Mouse (Mus musculus) brain, embryonic 14.5 days (tissue): Measurements from ENCODE around the gene Aurkb. TPM values are rescaled to one million over a fixed set of nuclear protein-coding genes. Genes with fewer than 3 reads are reported as not detected.

Experiments used
- DNase-seq: peaks from one replicate; pipeline ENCODE4 v3.0.0-alpha.2; 2011; ENCODE audit warnings: low read depth
- CTCF ChIP-seq: fragments of 200-500 bp; IDR thresholded peaks from 2 replicates; pipeline ENCODE4 v1.5.1; 2012; ENCODE audit warnings: inconsistent platforms, mild to moderate bottlenecking, moderate library complexity, borderline replicate concordance; ENCODE audit not compliant: insufficient read depth, insufficient read length; ENCODE audit errors: extremely low read depth
- POLR2A ChIP-seq: fragments of 200-500 bp; IDR thresholded peaks from 2 replicates; pipeline ENCODE4 v1.6.1; 2012; ENCODE audit warnings: mild to moderate bottlenecking, inconsistent platforms, borderline replicate concordance; ENCODE audit not compliant: poor library complexity, insufficient read depth, insufficient read length, severe bottlenecking; ENCODE audit errors: extremely low read depth
- polyA plus RNA-seq: library from polyadenylated mRNA; depleted of rRNA; stranded (reverse); fragments of >200 nt; gene quantifications from 2 replicates; pipeline ENCODE4 v1.2.3, GENCODE M21; 2012; rRNA removed

Gene Aurkb
- polyA plus RNA-seq, 1 experiment = 38.3 TPM

DNA sequence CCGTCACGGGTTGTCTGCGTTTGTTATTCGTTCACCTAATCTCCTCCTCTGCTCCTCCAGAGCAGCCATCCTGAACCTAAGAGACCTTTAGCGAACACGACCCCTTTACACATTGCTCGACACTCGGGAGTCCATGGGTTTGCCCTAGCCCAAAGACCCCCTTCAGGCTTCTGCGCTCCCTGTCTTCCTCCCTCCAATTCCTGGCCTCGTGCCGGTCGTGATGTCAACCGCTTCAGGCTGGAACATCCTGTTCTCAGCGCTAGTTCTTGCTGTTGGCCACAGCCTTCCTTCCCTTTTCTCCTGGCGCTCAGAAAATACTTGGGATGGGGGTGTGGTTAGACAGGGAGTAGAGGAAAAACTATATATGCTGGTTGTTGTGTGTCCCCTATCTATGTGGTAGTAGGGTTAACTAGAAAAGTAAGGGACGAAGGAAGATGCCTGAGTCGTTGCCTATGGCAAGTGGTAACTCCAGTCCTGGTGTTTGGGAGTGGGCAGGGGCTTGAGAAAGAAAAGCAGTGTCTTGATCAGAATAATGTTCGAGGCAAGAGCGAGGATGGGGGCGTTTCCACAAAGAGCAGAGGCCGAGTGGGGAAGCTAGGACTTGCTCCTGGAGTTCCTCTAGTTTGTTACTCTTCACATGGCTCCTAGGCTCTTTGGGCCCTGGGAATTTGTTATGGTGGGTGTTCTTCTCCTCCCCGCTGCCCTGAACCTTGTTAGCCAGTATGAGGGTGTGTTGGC is 53.9 kb downstream of the Aurkb start:
- peak; percentile 69 for DNase-seq
- TF ChIP-seq POLR2A (no peak), CTCF (no peak)

DNA sequence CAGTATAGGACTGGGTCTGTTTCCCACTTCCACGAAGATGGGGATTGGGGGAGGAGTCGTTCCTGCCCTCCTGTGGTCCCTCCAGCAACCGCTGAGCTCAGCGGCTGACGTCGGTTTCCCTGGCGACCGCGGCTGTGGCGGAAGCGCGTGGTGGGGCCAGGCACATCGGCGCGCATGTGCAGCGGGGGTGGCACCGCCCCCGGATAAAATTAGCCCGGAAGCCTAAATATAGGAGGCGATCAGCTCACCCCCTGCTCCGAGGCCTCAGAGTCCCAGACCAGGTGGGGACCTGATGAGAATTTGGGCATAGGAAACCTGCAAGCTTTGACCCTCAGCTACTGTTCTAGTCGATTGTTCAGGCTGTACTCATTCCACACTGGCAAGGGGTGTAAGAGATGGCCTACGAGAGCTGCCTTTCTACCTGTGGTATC is 54.5 kb downstream of the Aurkb start:
- peak; percentile 94 for DNase-seq
- TF ChIP-seq POLR2A (no peak), CTCF (0 out of 2 replicates have a peak, but pooled peaks have one; percentile 6)

DNA sequence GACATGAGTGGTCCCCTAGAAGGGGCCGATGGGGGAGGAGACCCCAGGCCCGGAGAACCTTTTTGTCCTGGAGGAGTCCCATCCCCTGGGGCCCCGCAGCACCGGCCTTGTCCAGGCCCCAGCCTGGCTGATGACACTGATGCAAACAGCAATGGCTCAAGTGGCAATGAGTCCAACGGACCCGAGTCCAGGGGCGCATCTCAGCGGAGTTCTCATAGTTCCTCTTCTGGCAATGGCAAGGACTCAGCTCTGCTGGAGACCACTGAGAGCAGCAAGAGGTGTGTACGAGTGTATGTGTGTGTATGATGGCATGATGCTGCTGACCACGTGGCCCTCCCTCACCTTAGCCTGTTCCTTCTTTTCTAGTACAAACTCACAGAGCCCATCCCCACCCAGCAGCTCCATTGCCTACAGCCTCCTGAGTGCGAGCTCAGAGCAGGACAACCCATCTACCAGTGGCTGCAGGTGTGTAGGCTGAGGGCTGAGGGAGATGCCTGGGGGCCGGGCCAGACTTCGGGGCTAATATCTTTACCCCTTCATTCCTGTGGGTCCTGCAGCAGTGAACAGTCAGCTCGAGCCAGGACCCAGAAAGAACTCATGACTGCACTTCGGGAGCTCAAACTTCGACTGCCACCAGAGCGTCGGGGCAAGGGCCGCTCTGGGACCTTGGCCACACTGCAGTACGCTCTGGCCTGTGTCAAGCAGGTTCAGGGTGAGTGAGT is 55.4 kb downstream of the Aurkb start:
- TF ChIP-seq CTCF (no peak), POLR2A (no peak)
- DNase-seq = no peak

Other genes starting within 250 kb of the Aurkb start
- gene Ndel1, start 173.8 kb upstream of the Aurkb start, polyA plus RNA-seq = 62.4 and 74.0 TPM in 2 replicates
- 0.05 and 0.10 TPM in 2 replicates for gene Rnf222, start 157.1 kb upstream of the Aurkb start, polyA plus RNA-seq
- gene Rpl26, start 144.1 kb upstream of the Aurkb start, polyA plus RNA-seq = 2,015 and 2,036 TPM in 2 replicates
- gene Odf4, start 118.6 kb upstream of the Aurkb start, polyA plus RNA-seq = 3.6 and 4.1 TPM in 2 replicates
- gene Arhgef15, start 88.2 kb upstream of the Aurkb start, polyA plus RNA-seq = 38.6 and 40.1 TPM in 2 replicates
- 3.0 and 4.6 TPM in 2 replicates for gene Slc25a35, start 77.5 kb upstream of the Aurkb start, polyA plus RNA-seq
- gene Rangrf, start 70.5 kb upstream of the Aurkb start, polyA plus RNA-seq = 24.1 and 33.6 TPM in 2 replicates
- 25.8 and 27.6 TPM in 2 replicates for gene Pfas, start 37.2 kb upstream of the Aurkb start, polyA plus RNA-seq
- gene Ctc1, start 29.7 kb upstream of the Aurkb start, polyA plus RNA-seq = 115 and 170 TPM in 2 replicates
- 19.6 and 22.1 TPM in 2 replicates for gene Borcs6, start 14.1 kb downstream of the Aurkb start, polyA plus RNA-seq
- 25.6 and 35.1 TPM in 2 replicates for gene Tmem107, start 25.2 kb downstream of the Aurkb start, polyA plus RNA-seq
- 251 and 319 TPM in 2 replicates for gene Vamp2, start 42.8 kb downstream of the Aurkb start, polyA plus RNA-seq
- 12.2 and 16.3 TPM in 2 replicates for gene Per1, start 49.6 kb downstream of the Aurkb start, polyA plus RNA-seq
- gene Hes7, start 74.8 kb downstream of the Aurkb start, polyA plus RNA-seq = 0.42 and 0.45 TPM in 2 replicates
- 0.33 and 0.47 TPM in 2 replicates for gene 9130213A22Rik, start 76.9 kb downstream of the Aurkb start, polyA plus RNA-seq
- 2.8 and 3.5 TPM in 2 replicates for gene Aloxe3, start 80.2 kb downstream of the Aurkb start, polyA plus RNA-seq
- gene Alox12b, start 111.3 kb downstream of the Aurkb start, polyA plus RNA-seq = 0.13 and 0.23 TPM in 2 replicates
- 0.05 and 0.25 TPM in 2 replicates for gene Alox8, start 152.2 kb downstream of the Aurkb start, polyA plus RNA-seq
- gene Gucy2e, start 191.4 kb downstream of the Aurkb start, polyA plus RNA-seq = 0.20 and 0.25 TPM in 2 replicates